Mouse (Mus musculus): ENCODE measurements around the gene Ehmt2. TPM values are rescaled to one million over a fixed set of nuclear protein-coding genes. Genes with fewer than 3 reads are reported as not detected.
"Not testable (repeated sequence)": the region's sequence is repeated elsewhere in the genome, so short reads cannot be mapped to it uniquely, and the experiment has no call there.

Gene Ehmt2
- polyA plus RNA-seq, 1 experiment: 104 TPM

GRCm38 (mm10) chr17:34894801-34895530 lies 3.3 kb upstream of the Ehmt2 start:
- 14% methylated on average over 51 of the region's 51 CpGs for WGBS
- peak overlapping the region; percentile 64 for H3K4me3 ChIP-seq (replicated peaks; ENCODE audit: control insufficient read depth, low read depth, low read length)
- peak overlapping the region; percentile 8; the same call in 1 of the 2 replicates for H3K27ac ChIP-seq (ENCODE audit: control insufficient read depth, insufficient read depth, low read depth, low read length, poor library complexity)
- TF ChIP-seq POLR2A (IDR thresholded peaks at IDR 0.05; ENCODE audit: borderline replicate concordance, control insufficient read depth, low read depth, low read length) (0 out of 2 replicates have a peak, but pooled peaks have one; percentile 40), CTCF (IDR thresholded peaks at IDR 0.05; ENCODE audit: control insufficient read depth, insufficient read depth, low read length) (no peak)
- peaks cover 5% of the 10 kb centered on the region for H3K4me1 ChIP-seq (ENCODE audit: control insufficient read depth, insufficient read depth, low read length)

- WGBS: 84% methylated on average over 15 of the region's 15 CpGs
- Histone ChIP-seq H3K4me3 (replicated peaks; ENCODE audit: control insufficient read depth, low read depth, low read length) (no peak overlapping the region), H3K4me1 (ENCODE audit: control insufficient read depth, insufficient read depth, low read length) (peaks cover 5% of the 10 kb centered on the region), H3K27ac (ENCODE audit: control insufficient read depth, insufficient read depth, low read depth, low read length, poor library complexity) (no peak overlapping the region)
- TF ChIP-seq CTCF (IDR thresholded peaks at IDR 0.05; ENCODE audit: control insufficient read depth, insufficient read depth, low read length): no peak
- no peak for TF ChIP-seq POLR2A (IDR thresholded peaks at IDR 0.05; ENCODE audit: borderline replicate concordance, control insufficient read depth, low read depth, low read length)
Measured at GRCm38 (mm10) chr17:34895724-34896123, 2.5 kb upstream of the Ehmt2 start.

GRCm38 (mm10) chr17:34896366-34896765 lies 1.9 kb upstream of the Ehmt2 start:
- TF ChIP-seq CTCF (IDR thresholded peaks at IDR 0.05; ENCODE audit: control insufficient read depth, insufficient read depth, low read length): no peak
- no peak for TF ChIP-seq POLR2A (IDR thresholded peaks at IDR 0.05; ENCODE audit: borderline replicate concordance, control insufficient read depth, low read depth, low read length)

GRCm38 (mm10) chr17:34897373-34898159 lies 703 bp upstream of the Ehmt2 start:
- TF ChIP-seq CTCF (IDR thresholded peaks at IDR 0.05; ENCODE audit: control insufficient read depth, insufficient read depth, low read length) (no peak), POLR2A (IDR thresholded peaks at IDR 0.05; ENCODE audit: borderline replicate concordance, control insufficient read depth, low read depth, low read length) (no peak)
- WGBS: 14% methylated on average over 10 of the region's 10 CpGs
- Histone ChIP-seq H3K27ac (ENCODE audit: control insufficient read depth, insufficient read depth, low read depth, low read length, poor library complexity) (peak overlapping the region; percentile 71; the same call in 1 of the 2 replicates), H3K4me1 (ENCODE audit: control insufficient read depth, insufficient read depth, low read length) (peaks cover 5% of the 10 kb centered on the region), H3K4me3 (replicated peaks; ENCODE audit: control insufficient read depth, low read depth, low read length) (peak overlapping the region; percentile 56)

More at GRCm38 (mm10) chr17:34896366-34896765, 1.9 kb upstream of the Ehmt2 start:
- 45% methylated on average over 17 of the region's 17 CpGs for WGBS
- H3K27ac ChIP-seq (ENCODE audit: control insufficient read depth, insufficient read depth, low read depth, low read length, poor library complexity): no peak overlapping the region
- H3K4me3 ChIP-seq (replicated peaks; ENCODE audit: control insufficient read depth, low read depth, low read length): no peak overlapping the region
- H3K4me1 ChIP-seq (ENCODE audit: control insufficient read depth, insufficient read depth, low read length): peaks cover 5% of the 10 kb centered on the region

GRCm38 (mm10) chr17:34898706-34899052 lies 410 bp downstream of the Ehmt2 start:
- H3K4me1 ChIP-seq (ENCODE audit: control insufficient read depth, insufficient read depth, low read length): peaks cover 5% of the 10 kb centered on the region
- H3K27ac ChIP-seq (ENCODE audit: control insufficient read depth, insufficient read depth, low read depth, low read length, poor library complexity): peak overlapping the region; percentile 42; the same call in 1 of the 2 replicates
- H3K4me3 ChIP-seq (replicated peaks; ENCODE audit: control insufficient read depth, low read depth, low read length): peak overlapping the region; percentile 84
- TF ChIP-seq POLR2A (IDR thresholded peaks at IDR 0.05; ENCODE audit: borderline replicate concordance, control insufficient read depth, low read depth, low read length) (no peak), CTCF (IDR thresholded peaks at IDR 0.05; ENCODE audit: control insufficient read depth, insufficient read depth, low read length) (no peak)
- 2% methylated on average over 34 of the region's 47 CpGs for WGBS

- WGBS: 2% methylated on average over 42 of the region's 45 CpGs
- H3K4me1 ChIP-seq (ENCODE audit: control insufficient read depth, insufficient read depth, low read length): peaks cover 5% of the 10 kb centered on the region
- TF ChIP-seq CTCF (IDR thresholded peaks at IDR 0.05; ENCODE audit: control insufficient read depth, insufficient read depth, low read length) (no peak), POLR2A (IDR thresholded peaks at IDR 0.05; ENCODE audit: borderline replicate concordance, control insufficient read depth, low read depth, low read length) (no peak; the same call in 1 of the 2 replicates)
- H3K27ac ChIP-seq (ENCODE audit: control insufficient read depth, insufficient read depth, low read depth, low read length, poor library complexity): peak overlapping the region; percentile 76
- peak overlapping the region; percentile 84 for H3K4me3 ChIP-seq (replicated peaks; ENCODE audit: control insufficient read depth, low read depth, low read length)
Measured at GRCm38 (mm10) chr17:34899053-34899889, 1.0 kb downstream of the Ehmt2 start.

GRCm38 (mm10) chr17:34899890-34900243 lies 1.6 kb downstream of the Ehmt2 start:
- peak overlapping the region; percentile 76 for H3K27ac ChIP-seq (ENCODE audit: control insufficient read depth, insufficient read depth, low read depth, low read length, poor library complexity)
- WGBS: under 1% methylated on average over 5 of the region's 5 CpGs

GRCm38 (mm10) chr17:34900826-34901225 lies 2.6 kb downstream of the Ehmt2 start:
- H3K27ac ChIP-seq (ENCODE audit: control insufficient read depth, insufficient read depth, low read depth, low read length, poor library complexity); H3K4me3 ChIP-seq (replicated peaks; ENCODE audit: control insufficient read depth, low read depth, low read length); H3K4me1 ChIP-seq (ENCODE audit: control insufficient read depth, insufficient read depth, low read length): not testable (repeated sequence)

More at GRCm38 (mm10) chr17:34899890-34900243, 1.6 kb downstream of the Ehmt2 start:
- Histone ChIP-seq H3K4me3 (replicated peaks; ENCODE audit: control insufficient read depth, low read depth, low read length) (peak overlapping the region; percentile 84), H3K4me1 (ENCODE audit: control insufficient read depth, insufficient read depth, low read length) (peaks cover 5% of the 10 kb centered on the region)
- TF ChIP-seq CTCF (IDR thresholded peaks at IDR 0.05; ENCODE audit: control insufficient read depth, insufficient read depth, low read length) (no peak), POLR2A (IDR thresholded peaks at IDR 0.05; ENCODE audit: borderline replicate concordance, control insufficient read depth, low read depth, low read length) (no peak)

GRCm38 (mm10) chr17:34901948-34902347 lies 3.7 kb downstream of the Ehmt2 start:
- H3K4me3 ChIP-seq (replicated peaks; ENCODE audit: control insufficient read depth, low read depth, low read length); H3K27ac ChIP-seq (ENCODE audit: control insufficient read depth, insufficient read depth, low read depth, low read length, poor library complexity); H3K4me1 ChIP-seq (ENCODE audit: control insufficient read depth, insufficient read depth, low read length): not testable (repeated sequence)
- WGBS: 67% methylated on average over 10 of the region's 10 CpGs
